Mouse (Mus musculus) cerebellum, postnatal 4 days (tissue): ENCODE data around the gene Uvrag.

Experiments
- DNase-seq, 2 experiments: peaks; one replicate each; pipeline ENCODE4 v3.0.0; 2022; ENCODE audit warnings: low spot score in 2 of 2, mixed read lengths in 1 of 2

Uvrag gene

GRCm38 (mm10) chr7:99024791-99025190 lies 116.2 kb downstream of the Uvrag start:
- DNase-seq = no peak

- no peak for DNase-seq
Measured at GRCm38 (mm10) chr7:99023931-99024330, 117.0 kb downstream of the Uvrag start.

GRCm38 (mm10) chr7:99021277-99021676 lies 119.7 kb downstream of the Uvrag start:
- DNase-seq = no peak

GRCm38 (mm10) chr7:99020353-99020752 lies 120.6 kb downstream of the Uvrag start:
- DNase-seq = no peak

GRCm38 (mm10) chr7:99017224-99017844 lies 123.6 kb downstream of the Uvrag start:
- DNase-seq = no peak

GRCm38 (mm10) chr7:99015914-99016313 lies 125.0 kb downstream of the Uvrag start:
- DNase-seq = no peak

- no peak for DNase-seq
Measured at GRCm38 (mm10) chr7:99015419-99015818, 125.5 kb downstream of the Uvrag start.

- no peak for DNase-seq
Measured at GRCm38 (mm10) chr7:99014620-99015019, 126.3 kb downstream of the Uvrag start.

GRCm38 (mm10) chr7:99007506-99008354 lies 133.2 kb downstream of the Uvrag start:
- no peak for DNase-seq

GRCm38 (mm10) chr7:99003231-99003630 lies 137.7 kb downstream of the Uvrag start:
- DNase-seq = no peak

- no peak for DNase-seq
Measured at GRCm38 (mm10) chr7:98998722-98999121, 142.2 kb downstream of the Uvrag start.

GRCm38 (mm10) chr7:98997760-98998159 lies 143.2 kb downstream of the Uvrag start:
- DNase-seq = no peak

- DNase-seq = no peak
Measured at GRCm38 (mm10) chr7:98996791-98997190, 144.2 kb downstream of the Uvrag start.

GRCm38 (mm10) chr7:98995126-98995727 lies 145.7 kb downstream of the Uvrag start:
- no peak for DNase-seq

- no peak for DNase-seq
Measured at GRCm38 (mm10) chr7:98994137-98994536, 146.8 kb downstream of the Uvrag start.

GRCm38 (mm10) chr7:98993395-98993794 lies 147.5 kb downstream of the Uvrag start:
- DNase-seq = no peak

GRCm38 (mm10) chr7:98991204-98991761 lies 149.7 kb downstream of the Uvrag start:
- DNase-seq = no peak

- DNase-seq = no peak
Measured at GRCm38 (mm10) chr7:98990510-98990909, 150.4 kb downstream of the Uvrag start.

GRCm38 (mm10) chr7:98986962-98987441 lies 153.9 kb downstream of the Uvrag start:
- DNase-seq = no peak

GRCm38 (mm10) chr7:98985935-98986334 lies 155.0 kb downstream of the Uvrag start:
- no peak for DNase-seq

GRCm38 (mm10) chr7:98985489-98985888 lies 155.5 kb downstream of the Uvrag start:
- DNase-seq = no peak

GRCm38 (mm10) chr7:98984319-98984718 lies 156.6 kb downstream of the Uvrag start:
- DNase-seq = no peak
